Mouse (Mus musculus): Measurements from ENCODE around the gene Boll. TPM values are rescaled to one million over a fixed set of nuclear protein-coding genes. Genes with fewer than 3 reads are reported as not detected.
A peak's percentile ranks its signal among the peaks of the same experiment; 100 is the strongest.

Gene Boll
- polyA plus RNA-seq, 1 experiment, result not detected

GRCm38 (mm10) chr1:55239237-55239636, 124.0 kb downstream of the Boll start:
- peak in 1 of 2 experiments; percentile 74 for DNase-seq (ENCODE audit: extremely low spot score in 1 of 2, low spot score in 1 of 2)

- DNase-seq (ENCODE audit: extremely low spot score in 1 of 2, low spot score in 1 of 2), result no peak
These were observed 124.8 kb downstream of the Boll start for GRCm38 (mm10) chr1:55238496-55238895.

- peak in 1 of 2 experiments; percentile 28 for DNase-seq (ENCODE audit: extremely low spot score in 1 of 2, low spot score in 1 of 2)
These were observed 125.6 kb downstream of the Boll start for GRCm38 (mm10) chr1:55237643-55238161.

- DNase-seq (ENCODE audit: extremely low spot score in 1 of 2, low spot score in 1 of 2), result peak; percentile 91 to 97
These were observed 126.2 kb downstream of the Boll start, which contains the start of gene Mars2 for GRCm38 (mm10) chr1:55236890-55237642. Gene Mars2, plus strand, starts transcription at chr1:55237177.

GRCm38 (mm10) chr1:55236487-55236886, 126.8 kb downstream of the Boll start:
- no peak for DNase-seq (ENCODE audit: extremely low spot score in 1 of 2, low spot score in 1 of 2)

- DNase-seq (ENCODE audit: extremely low spot score in 1 of 2, low spot score in 1 of 2), result no peak
These were observed 128.3 kb downstream of the Boll start for GRCm38 (mm10) chr1:55234910-55235520.

- DNase-seq (ENCODE audit: extremely low spot score in 1 of 2, low spot score in 1 of 2), result no peak
These were observed 134.9 kb downstream of the Boll start for GRCm38 (mm10) chr1:55228256-55228884.

GRCm38 (mm10) chr1:55227376-55227775, 135.9 kb downstream of the Boll start:
- DNase-seq (ENCODE audit: extremely low spot score in 1 of 2, low spot score in 1 of 2), result no peak

GRCm38 (mm10) chr1:55226011-55226857, 137.0 kb downstream of the Boll start, which contains the start of gene Rftn2:
Gene Rftn2, minus strand, starts transcription at chr1:55226782.
- no peak for DNase-seq (ENCODE audit: extremely low spot score in 1 of 2, low spot score in 1 of 2)

- peak in 1 of 2 experiments; percentile 14 for DNase-seq (ENCODE audit: extremely low spot score in 1 of 2, low spot score in 1 of 2)
These were observed 137.9 kb downstream of the Boll start for GRCm38 (mm10) chr1:55225398-55225797.

GRCm38 (mm10) chr1:55224111-55224510, 139.2 kb downstream of the Boll start:
- DNase-seq (ENCODE audit: extremely low spot score in 1 of 2, low spot score in 1 of 2), result no peak

- no peak for DNase-seq (ENCODE audit: extremely low spot score in 1 of 2, low spot score in 1 of 2)
These were observed 140.2 kb downstream of the Boll start for GRCm38 (mm10) chr1:55223026-55223425.

GRCm38 (mm10) chr1:55221352-55221751, 141.9 kb downstream of the Boll start:
- DNase-seq (ENCODE audit: extremely low spot score in 1 of 2, low spot score in 1 of 2), result peak in 1 of 2 experiments; percentile 43

- DNase-seq (ENCODE audit: extremely low spot score in 1 of 2, low spot score in 1 of 2), result no peak
These were observed 146.1 kb downstream of the Boll start for GRCm38 (mm10) chr1:55217191-55217590.

- DNase-seq (ENCODE audit: extremely low spot score in 1 of 2, low spot score in 1 of 2), result no peak
These were observed 148.0 kb downstream of the Boll start for GRCm38 (mm10) chr1:55215185-55215813.

GRCm38 (mm10) chr1:55213936-55214335, 149.3 kb downstream of the Boll start:
- DNase-seq (ENCODE audit: extremely low spot score in 1 of 2, low spot score in 1 of 2), result no peak

GRCm38 (mm10) chr1:55213475-55213874, 149.8 kb downstream of the Boll start:
- DNase-seq (ENCODE audit: extremely low spot score in 1 of 2, low spot score in 1 of 2), result no peak

- no peak for DNase-seq (ENCODE audit: extremely low spot score in 1 of 2, low spot score in 1 of 2)
These were observed 150.5 kb downstream of the Boll start for GRCm38 (mm10) chr1:55212771-55213170.

- DNase-seq (ENCODE audit: extremely low spot score in 1 of 2, low spot score in 1 of 2), result no peak
These were observed 152.2 kb downstream of the Boll start for GRCm38 (mm10) chr1:55211081-55211480.

All from frontal cortex, adult 2 months (tissue).